Mouse (Mus musculus): Measurements from ENCODE around the gene Bckdhb. TPM values are rescaled to one million over a fixed set of nuclear protein-coding genes. Genes with fewer than 3 reads are reported as not detected.
"Not testable (repeated sequence)": the region's sequence is repeated elsewhere in the genome, so short reads cannot be mapped to it uniquely, and the experiment has no call there.

Gene Bckdhb
- polyA plus RNA-seq, 1 experiment from 2014 or later = 35.6 TPM

DNA sequence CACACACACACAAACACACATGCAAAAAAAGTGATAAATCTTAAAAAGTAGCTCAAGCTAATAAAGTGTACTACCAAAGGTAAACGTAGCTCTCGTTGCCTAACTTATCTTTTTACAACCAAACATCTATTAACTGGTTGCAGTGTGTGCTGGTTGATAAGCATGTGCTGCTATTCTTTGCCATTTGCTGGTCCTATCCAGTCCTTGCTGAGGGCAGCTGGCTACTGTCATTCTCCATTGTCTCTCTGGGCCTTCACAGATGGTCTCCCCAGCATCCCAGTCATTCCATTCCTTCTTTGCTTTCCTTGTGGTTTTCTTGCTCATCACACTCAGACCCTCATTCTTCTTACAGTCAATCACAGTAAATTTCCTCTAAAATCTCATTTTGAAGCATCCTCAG, 50.9 kb downstream of the Bckdhb start:
- no peaks in the 10 kb centered on the region for H3K27me3 ChIP-seq (replicated peaks; ENCODE audit: control insufficient read depth, insufficient read depth, low read length)
- H3K27ac ChIP-seq (ENCODE audit: low read depth, low read length) = no peak overlapping the region
- DNase-seq (ENCODE audit: low spot score) (no peak), ATAC-seq (no peak)
- no peak overlapping the region for H3K4me3 ChIP-seq (ENCODE audit: low read depth, low read length)
- no peak overlapping the region for H3K9ac ChIP-seq (ENCODE audit: low read length)
- H3K36me3 ChIP-seq (ENCODE audit: control insufficient read depth, insufficient read depth, low read length) = no peaks in the 10 kb centered on the region
- WGBS = 97% methylated on average over 2 of the region's 2 CpGs
- H3K4me1 ChIP-seq (ENCODE audit: control insufficient read depth, insufficient read depth, low read length) = no peaks in the 10 kb centered on the region
- H3K4me2 ChIP-seq (ENCODE audit: low read length) = no peak overlapping the region
- H3K9me3 ChIP-seq (replicated peaks; ENCODE audit: control insufficient read depth, low read length) = no peaks in the 10 kb centered on the region

GRCm38 (mm10) chr9:83981234-83981633, 56.3 kb downstream of the Bckdhb start:
- no peak for ATAC-seq

GRCm38 (mm10) chr9:84008961-84009360, 84.0 kb downstream of the Bckdhb start:
- Histone ChIP-seq H3K4me2 (ENCODE audit: low read length) (no peak overlapping the region), H3K27ac (ENCODE audit: low read depth, low read length) (no peak overlapping the region), H3K27me3 (replicated peaks; ENCODE audit: control insufficient read depth, insufficient read depth, low read length) (no peaks in the 10 kb centered on the region), H3K9ac (ENCODE audit: low read length) (no peak overlapping the region), H3K4me3 (ENCODE audit: low read depth, low read length) (no peak overlapping the region), H3K36me3 (ENCODE audit: control insufficient read depth, insufficient read depth, low read length) (no peaks in the 10 kb centered on the region), H3K9me3 (replicated peaks; ENCODE audit: control insufficient read depth, low read length) (peaks cover 5% of the 10 kb centered on the region; the same call in 1 of the 2 replicates), H3K4me1 (ENCODE audit: control insufficient read depth, insufficient read depth, low read length) (no peaks in the 10 kb centered on the region)
- 38% methylated on average over 2 of the region's 2 CpGs for WGBS
- ATAC-seq (no peak), DNase-seq (ENCODE audit: low spot score) (no peak)

More at GRCm38 (mm10) chr9:83981234-83981633, 56.3 kb downstream of the Bckdhb start:
- H3K27ac ChIP-seq (ENCODE audit: low read depth, low read length) = no peak overlapping the region
- DNase-seq (ENCODE audit: low spot score) = no peak
- H3K4me2 ChIP-seq (ENCODE audit: low read length) = no peak overlapping the region
- H3K9ac ChIP-seq (ENCODE audit: low read length) = no peak overlapping the region
- 85% methylated on average over 7 of the region's 7 CpGs for WGBS
- no peaks in the 10 kb centered on the region for H3K9me3 ChIP-seq (replicated peaks; ENCODE audit: control insufficient read depth, low read length)
- no peaks in the 10 kb centered on the region for H3K4me1 ChIP-seq (ENCODE audit: control insufficient read depth, insufficient read depth, low read length)
- no peaks in the 10 kb centered on the region for H3K27me3 ChIP-seq (replicated peaks; ENCODE audit: control insufficient read depth, insufficient read depth, low read length)
- no peaks in the 10 kb centered on the region for H3K36me3 ChIP-seq (ENCODE audit: control insufficient read depth, insufficient read depth, low read length)
- no peak overlapping the region for H3K4me3 ChIP-seq (ENCODE audit: low read depth, low read length)

DNA sequence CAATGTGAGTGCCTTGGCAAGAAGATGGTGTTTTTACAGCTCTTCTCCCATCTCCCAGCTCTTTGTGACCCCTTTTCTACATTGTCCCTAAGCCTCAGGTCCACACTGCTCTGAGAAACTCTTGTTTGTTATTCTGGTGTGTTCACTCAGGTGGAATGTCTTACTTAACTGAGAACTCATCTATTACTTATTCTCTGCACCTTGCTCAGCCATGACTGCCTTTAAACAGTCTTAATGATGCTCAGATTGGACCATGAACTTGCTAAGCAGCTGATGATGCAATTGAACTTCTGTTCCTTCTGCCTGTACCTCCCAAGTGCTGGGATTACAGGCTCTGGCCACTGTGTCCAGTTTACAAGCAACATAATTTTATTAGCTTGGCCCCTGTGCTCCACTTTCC, 86.2 kb downstream of the Bckdhb start:
- Histone ChIP-seq H3K36me3 (ENCODE audit: control insufficient read depth, insufficient read depth, low read length) (no peaks in the 10 kb centered on the region), H3K4me3 (ENCODE audit: low read depth, low read length) (no peak overlapping the region), H3K4me1 (ENCODE audit: control insufficient read depth, insufficient read depth, low read length) (no peaks in the 10 kb centered on the region), H3K4me2 (ENCODE audit: low read length) (no peak overlapping the region), H3K27ac (ENCODE audit: low read depth, low read length) (no peak overlapping the region), H3K9ac (ENCODE audit: low read length) (no peak overlapping the region), H3K27me3 (replicated peaks; ENCODE audit: control insufficient read depth, insufficient read depth, low read length) (no peaks in the 10 kb centered on the region), H3K9me3 (replicated peaks; ENCODE audit: control insufficient read depth, low read length) (no peaks in the 10 kb centered on the region)
- ATAC-seq (no peak), DNase-seq (ENCODE audit: low spot score) (no peak)

DNA sequence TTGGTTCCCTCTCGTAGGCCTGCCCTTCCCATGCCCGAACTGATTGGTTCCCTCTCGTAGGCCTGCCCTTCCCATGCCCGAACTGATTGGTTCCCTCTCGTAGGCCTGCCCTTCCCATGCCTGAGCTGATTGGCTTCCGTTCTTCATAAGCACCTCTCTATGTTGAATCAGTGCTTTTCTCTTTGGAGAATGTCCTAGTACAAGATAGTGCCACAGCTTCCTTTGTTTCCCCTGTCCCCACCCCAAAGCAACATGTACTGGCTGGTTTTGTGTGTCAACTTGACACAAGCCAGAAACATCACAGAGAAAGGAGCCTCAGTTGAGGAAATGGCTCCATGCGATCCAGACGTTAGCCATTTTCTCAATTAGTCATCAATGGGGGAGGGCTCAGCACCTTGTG, 93.2 kb downstream of the Bckdhb start:
- H3K4me3 ChIP-seq (ENCODE audit: low read depth, low read length); H3K4me1 ChIP-seq (ENCODE audit: control insufficient read depth, insufficient read depth, low read length); H3K9me3 ChIP-seq (replicated peaks; ENCODE audit: control insufficient read depth, low read length); H3K36me3 ChIP-seq (ENCODE audit: control insufficient read depth, insufficient read depth, low read length); H3K4me2 ChIP-seq (ENCODE audit: low read length); H3K27ac ChIP-seq (ENCODE audit: low read depth, low read length); DNase-seq (ENCODE audit: low spot score); ATAC-seq; H3K27me3 ChIP-seq (replicated peaks; ENCODE audit: control insufficient read depth, insufficient read depth, low read length); H3K9ac ChIP-seq (ENCODE audit: low read length): not testable (repeated sequence)
- WGBS = 93% methylated on average over 8 of the region's 8 CpGs

GRCm38 (mm10) chr9:84019627-84020026, 94.7 kb downstream of the Bckdhb start:
- Histone ChIP-seq H3K4me3 (ENCODE audit: low read depth, low read length) (no peak overlapping the region), H3K9ac (ENCODE audit: low read length) (no peak overlapping the region), H3K9me3 (replicated peaks; ENCODE audit: control insufficient read depth, low read length) (no peaks in the 10 kb centered on the region), H3K4me2 (ENCODE audit: low read length) (no peak overlapping the region), H3K4me1 (ENCODE audit: control insufficient read depth, insufficient read depth, low read length) (no peaks in the 10 kb centered on the region), H3K27me3 (replicated peaks; ENCODE audit: control insufficient read depth, insufficient read depth, low read length) (no peaks in the 10 kb centered on the region), H3K27ac (ENCODE audit: low read depth, low read length) (no peak overlapping the region), H3K36me3 (ENCODE audit: control insufficient read depth, insufficient read depth, low read length) (no peaks in the 10 kb centered on the region)
- WGBS = 69% methylated on average over 2 of the region's 2 CpGs
- DNase-seq (ENCODE audit: low spot score) (peak; percentile 69), ATAC-seq (peak; percentile 85)

GRCm38 (mm10) chr9:84021189-84021588, 96.2 kb downstream of the Bckdhb start:
- Histone ChIP-seq H3K4me1 (ENCODE audit: control insufficient read depth, insufficient read depth, low read length) (no peaks in the 10 kb centered on the region), H3K27me3 (replicated peaks; ENCODE audit: control insufficient read depth, insufficient read depth, low read length) (no peaks in the 10 kb centered on the region), H3K4me3 (ENCODE audit: low read depth, low read length) (no peak overlapping the region), H3K27ac (ENCODE audit: low read depth, low read length) (no peak overlapping the region), H3K36me3 (ENCODE audit: control insufficient read depth, insufficient read depth, low read length) (no peaks in the 10 kb centered on the region), H3K9ac (ENCODE audit: low read length) (no peak overlapping the region), H3K4me2 (ENCODE audit: low read length) (no peak overlapping the region), H3K9me3 (replicated peaks; ENCODE audit: control insufficient read depth, low read length) (no peaks in the 10 kb centered on the region)
- DNase-seq (ENCODE audit: low spot score) = no peak
- 88% methylated on average over 6 of the region's 6 CpGs for WGBS
- no peak for ATAC-seq

GRCm38 (mm10) chr9:84028120-84028519, 103.2 kb downstream of the Bckdhb start:
- no peak overlapping the region for H3K4me3 ChIP-seq (ENCODE audit: low read depth, low read length)
- H3K9ac ChIP-seq (ENCODE audit: low read length) = no peak overlapping the region
- no peaks in the 10 kb centered on the region for H3K36me3 ChIP-seq (ENCODE audit: control insufficient read depth, insufficient read depth, low read length)
- H3K4me2 ChIP-seq (ENCODE audit: low read length) = no peak overlapping the region
- 98% methylated on average over 2 of the region's 2 CpGs for WGBS
- no peaks in the 10 kb centered on the region for H3K27me3 ChIP-seq (replicated peaks; ENCODE audit: control insufficient read depth, insufficient read depth, low read length)
- ATAC-seq (no peak), DNase-seq (ENCODE audit: low spot score) (no peak)
- H3K9me3 ChIP-seq (replicated peaks; ENCODE audit: control insufficient read depth, low read length) = no peaks in the 10 kb centered on the region
- H3K27ac ChIP-seq (ENCODE audit: low read depth, low read length) = no peak overlapping the region
- peaks cover 3% of the 10 kb centered on the region; the same call in 1 of the 2 replicates for H3K4me1 ChIP-seq (ENCODE audit: control insufficient read depth, insufficient read depth, low read length)

- H3K9me3 ChIP-seq (replicated peaks; ENCODE audit: control insufficient read depth, low read length) = no peaks in the 10 kb centered on the region
- DNase-seq (ENCODE audit: low spot score) (no peak), ATAC-seq (no peak)
- H3K9ac ChIP-seq (ENCODE audit: low read length) = no peak overlapping the region
- H3K36me3 ChIP-seq (ENCODE audit: control insufficient read depth, insufficient read depth, low read length) = no peaks in the 10 kb centered on the region
- no peak overlapping the region for H3K4me2 ChIP-seq (ENCODE audit: low read length)
- WGBS = 76% methylated on average over 6 of the region's 6 CpGs
- no peak overlapping the region for H3K4me3 ChIP-seq (ENCODE audit: low read depth, low read length)
- no peaks in the 10 kb centered on the region for H3K27me3 ChIP-seq (replicated peaks; ENCODE audit: control insufficient read depth, insufficient read depth, low read length)
- peaks cover 8% of the 10 kb centered on the region; the same call in 1 of the 2 replicates for H3K4me1 ChIP-seq (ENCODE audit: control insufficient read depth, insufficient read depth, low read length)
- no peak overlapping the region for H3K27ac ChIP-seq (ENCODE audit: low read depth, low read length)
Observed at GRCm38 (mm10) chr9:84030691-84031290, 105.8 kb downstream of the Bckdhb start.
